Mouse (Mus musculus) thymus, adult 2 months (tissue): ENCODE measurements around the gene Sema5b. TPM values are rescaled to one million over a fixed set of nuclear protein-coding genes. Genes with fewer than 3 reads are reported as not detected.

ENCODE experiments used
- DNase-seq: peaks from one replicate; pipeline ENCODE4 v3.0.0; 2021
- H3K27ac ChIP-seq: fragments of 200-500 bp; 2 replicates; pipeline ENCODE4 v1.5.1; 2012; ENCODE audit warnings: low read length, control low read depth; ENCODE audit not compliant: control insufficient read depth, insufficient read depth
- H3K27me3 ChIP-seq: fragments of 200-500 bp; 2 replicates; pipeline ENCODE4 v1.6.1; 2012; ENCODE audit warnings: mild to moderate bottlenecking, low read length, moderate library complexity, mixed read lengths; ENCODE audit not compliant: control insufficient read depth, insufficient read depth
- H3K36me3 ChIP-seq: fragments of 200-500 bp; 2 replicates; pipeline ENCODE4 v1.6.1; 2012; ENCODE audit warnings: mild to moderate bottlenecking, low read length, moderate library complexity; ENCODE audit not compliant: control insufficient read depth, insufficient read depth
- H3K4me1 ChIP-seq: fragments of 200-500 bp; replicated peaks from 2 replicates; pipeline ENCODE4 v1.6.1; 2012; ENCODE audit warnings: low read length; ENCODE audit not compliant: control insufficient read depth, insufficient read depth
- H3K4me3 ChIP-seq: fragments of 200-500 bp; 2 replicates; pipeline ENCODE4 v1.5.1; 2012; ENCODE audit warnings: mild to moderate bottlenecking, low read length, control low read depth, moderate library complexity; ENCODE audit not compliant: control insufficient read depth, insufficient read depth
- CTCF ChIP-seq: fragments of 200-500 bp; IDR thresholded peaks from 2 replicates; pipeline ENCODE4 v1.5.1; 2012; ENCODE audit warnings: mild to moderate bottlenecking, control low read depth, low read length, moderate library complexity, borderline replicate concordance; ENCODE audit not compliant: control insufficient read depth, poor library complexity, insufficient read depth; ENCODE audit errors: extremely low read depth
- POLR2A ChIP-seq: fragments of 200-500 bp; IDR thresholded peaks from 2 replicates; pipeline ENCODE4 v1.6.1; 2012; ENCODE audit warnings: mild to moderate bottlenecking, low read length, control low read depth, moderate library complexity; ENCODE audit not compliant: control insufficient read depth, poor library complexity, insufficient read depth; ENCODE audit errors: extremely low read depth
- WGBS: fragments of 180-500 bp; shearing (Covaris S2); methylation state at CpG from one replicate; pipeline ENCODE4 v1.1.7; 2018; 5-methylcytosine and 5-hydroxymethylcytosine counted together
- polyA plus RNA-seq: library from polyadenylated mRNA; depleted of rRNA; stranded (reverse); fragments of >200 nt; gene quantifications from 2 replicates; pipeline ENCODE4 v1.2.3, GENCODE M21; 2012

The Sema5b gene
- polyA plus RNA-seq, 1 experiment: 0.54 TPM

DNA sequence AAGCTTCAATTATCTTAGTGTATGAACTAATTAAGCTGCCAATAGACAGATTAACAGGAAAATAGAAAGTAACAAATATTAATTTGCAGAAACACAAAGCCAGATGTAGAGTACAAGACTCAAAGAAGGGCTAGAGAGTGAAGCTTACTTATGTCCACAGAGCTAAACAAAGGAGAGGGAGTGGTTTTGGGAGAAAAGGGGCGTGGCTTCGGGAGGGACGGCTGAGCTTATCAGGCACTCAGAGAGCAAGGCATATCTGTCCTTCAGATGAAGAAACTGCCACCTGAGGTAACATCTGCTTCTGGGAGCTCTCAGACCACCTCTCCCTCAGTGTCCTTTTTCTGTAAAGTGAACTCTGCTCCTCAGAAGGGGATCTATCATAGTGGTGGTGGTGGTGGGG, 137.5 kb downstream of the Sema5b start:
- TF ChIP-seq POLR2A (no peak), CTCF (no peak)
- WGBS: 37% methylated on average over 3 of the region's 3 CpGs
- Histone ChIP-seq H3K4me1 (no peaks in the 10 kb centered on the region), H3K36me3 (no peaks in the 10 kb centered on the region), H3K27ac (no peak overlapping the region), H3K27me3 (no peaks in the 10 kb centered on the region), H3K4me3 (no peak overlapping the region)
- no peak for DNase-seq

DNA sequence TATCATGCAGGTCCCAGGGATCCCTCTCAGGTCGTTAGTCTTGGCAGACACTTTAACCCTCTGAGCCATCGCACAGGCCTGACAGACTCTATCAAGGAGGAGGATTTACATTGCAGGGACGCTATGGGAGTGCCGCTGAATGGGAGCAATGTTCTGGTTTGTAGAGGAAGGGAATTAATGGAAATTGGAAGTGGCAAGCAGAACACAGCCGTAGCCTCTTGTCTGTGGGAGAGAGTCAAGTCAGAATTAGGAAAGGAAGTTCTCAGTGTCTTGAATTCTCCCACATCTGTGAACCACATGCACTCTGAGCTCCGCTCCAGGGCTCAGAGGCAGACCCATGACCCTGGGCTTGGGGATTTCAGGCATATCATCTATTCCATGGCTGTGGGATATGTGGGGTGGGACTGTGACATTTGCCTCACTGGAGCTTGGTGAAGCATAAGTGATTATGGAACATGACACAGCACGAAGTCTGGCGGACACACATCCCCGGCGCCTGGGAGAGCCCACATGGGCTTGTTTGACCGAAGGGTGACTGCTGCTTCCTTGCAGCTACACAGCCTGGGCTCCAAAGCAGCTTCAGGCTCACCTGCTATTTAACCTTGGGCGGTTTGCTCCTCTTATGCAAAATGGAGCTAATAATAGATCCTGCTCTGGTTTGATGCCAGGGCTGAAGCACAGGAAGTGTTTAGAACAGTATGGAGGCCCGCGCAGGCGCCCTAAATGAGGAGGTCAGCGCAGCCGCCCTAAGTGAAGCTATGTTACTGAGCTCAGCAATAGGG, 140.6 kb downstream of the Sema5b start:
- 77% methylated on average over 17 of the region's 17 CpGs for whole genome bisulfite sequencing
- H3K4me3 ChIP-seq: no peak overlapping the region
- DNase-seq: no peak
- H3K36me3 ChIP-seq: no peaks in the 10 kb centered on the region
- H3K27me3 ChIP-seq: no peaks in the 10 kb centered on the region
- no peaks in the 10 kb centered on the region for H3K4me1 ChIP-seq
- TF ChIP-seq POLR2A (no peak), CTCF (no peak)
- H3K27ac ChIP-seq: no peak overlapping the region

DNA sequence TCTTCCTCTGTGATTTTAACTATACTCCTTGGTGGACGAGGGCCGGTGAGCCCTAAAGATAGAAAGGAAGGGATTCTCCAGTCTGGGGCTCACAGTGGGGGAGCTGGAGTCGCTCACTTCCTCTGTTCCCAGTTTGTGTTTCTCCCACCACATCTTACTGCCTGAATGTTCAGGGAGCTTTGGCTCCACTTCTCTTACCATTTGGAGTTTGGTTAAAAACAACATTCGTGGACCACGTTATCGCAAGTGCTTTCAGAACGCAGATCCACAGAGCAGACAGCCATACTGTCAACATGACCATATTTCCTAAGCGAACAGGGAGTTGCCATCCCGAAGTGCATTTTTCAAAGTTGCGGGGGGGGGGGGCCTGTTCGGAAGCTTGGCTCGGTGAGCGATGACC, 144.1 kb downstream of the Sema5b start:
- WGBS: 93% methylated on average over 13 of the region's 13 CpGs

DNA sequence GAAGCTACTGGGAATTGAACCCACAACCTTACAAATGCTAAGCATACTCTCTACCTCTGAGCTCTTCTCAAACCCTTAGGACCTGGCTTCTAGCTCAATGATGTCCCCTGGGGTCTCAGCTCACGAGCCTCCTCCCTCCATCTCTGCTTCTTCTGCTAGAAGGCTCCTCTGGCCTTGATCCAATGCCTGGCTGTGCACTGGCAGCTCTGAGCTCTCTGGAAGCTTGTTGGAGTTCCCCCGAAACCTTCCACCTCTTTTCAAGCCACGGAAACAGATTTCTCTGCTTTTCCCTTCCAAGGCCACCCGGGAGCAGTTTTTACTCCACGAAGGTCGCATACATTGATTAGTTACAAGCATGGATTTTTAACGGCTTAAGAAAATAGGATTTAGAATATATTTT, 145.5 kb downstream of the Sema5b start:
- H3K4me1 ChIP-seq: 0 out of 2 replicates have a peak, but pooled peaks cover 2% of the 10 kb centered on the region
- TF ChIP-seq POLR2A (no peak), CTCF (no peak)
- H3K4me3 ChIP-seq: no peak overlapping the region
- no peaks in the 10 kb centered on the region for H3K27me3 ChIP-seq
- H3K36me3 ChIP-seq: no peaks in the 10 kb centered on the region
- no peak overlapping the region for H3K27ac ChIP-seq
- DNase-seq: no peak
- WGBS: 91% methylated on average over 7 of the region's 7 CpGs

More for the DNA sequence above, 144.1 kb downstream of the Sema5b start:
- H3K4me1 ChIP-seq: 0 out of 2 replicates have a peak, but pooled peaks cover 2% of the 10 kb centered on the region
- no peak for TF ChIP-seq CTCF
- no peak for TF ChIP-seq POLR2A
- DNase-seq: no peak
- no peaks in the 10 kb centered on the region for H3K27me3 ChIP-seq
- H3K4me3 ChIP-seq: no peak overlapping the region
- no peaks in the 10 kb centered on the region for H3K36me3 ChIP-seq
- H3K27ac ChIP-seq: no peak overlapping the region

DNA sequence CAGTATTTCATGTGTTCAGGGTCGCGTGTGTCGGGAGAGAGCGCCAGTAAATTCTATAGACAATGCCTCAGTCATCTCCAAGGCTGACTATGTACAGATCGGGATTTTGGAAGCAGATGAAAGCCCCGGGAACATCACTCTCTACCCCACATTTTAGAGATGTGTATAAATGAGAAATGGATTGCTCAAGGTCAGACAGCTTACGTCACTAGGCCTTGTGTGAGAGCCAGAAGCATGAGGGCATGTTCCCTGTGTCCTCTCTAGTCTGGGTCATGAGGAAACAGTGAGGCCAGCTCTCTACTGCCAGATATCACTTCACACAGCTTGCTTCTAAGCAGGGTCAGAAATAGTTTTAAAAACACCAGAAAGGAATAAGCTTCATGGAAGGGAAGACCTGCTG, 150.7 kb downstream of the Sema5b start:
- no peaks in the 10 kb centered on the region for H3K36me3 ChIP-seq
- no peak for DNase-seq
- H3K4me3 ChIP-seq: no peak overlapping the region
- H3K27ac ChIP-seq: no peak overlapping the region
- 0 out of 2 replicates have a peak, but pooled peaks cover 2% of the 10 kb centered on the region for H3K4me1 ChIP-seq
- TF ChIP-seq CTCF (no peak), POLR2A (no peak)
- WGBS: 97% methylated on average over 7 of the region's 7 CpGs
- H3K27me3 ChIP-seq: no peaks in the 10 kb centered on the region

DNA sequence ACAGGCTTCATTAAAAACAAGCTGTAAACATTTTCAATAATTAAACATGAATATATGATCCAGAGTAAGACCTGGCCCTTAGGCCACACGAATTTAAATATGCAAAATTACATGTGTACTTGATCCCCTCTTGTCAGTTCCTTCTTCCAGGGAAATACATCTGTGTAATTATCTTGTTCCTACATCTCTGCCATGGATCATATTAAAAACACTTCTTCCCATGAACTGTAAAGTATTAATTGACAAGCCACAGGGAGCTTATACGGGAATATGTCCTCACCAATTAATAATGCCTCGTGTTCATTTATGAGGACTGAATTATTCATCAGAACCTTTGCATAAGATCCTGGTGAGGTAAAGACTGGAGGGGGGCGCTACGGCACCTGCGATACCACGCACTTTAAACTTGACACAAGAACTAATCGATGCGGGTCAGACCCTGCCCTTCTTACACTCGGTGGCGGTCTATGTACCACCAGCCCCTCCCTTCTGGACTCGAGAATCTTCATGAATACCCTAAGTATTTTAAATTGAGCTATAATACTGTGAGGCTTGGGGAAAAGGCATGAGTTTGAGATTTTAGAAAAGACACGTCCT, 153.4 kb downstream of the Sema5b start:
- Histone ChIP-seq H3K27me3 (no peaks in the 10 kb centered on the region), H3K4me1 (0 out of 2 replicates have a peak, but pooled peaks cover 2% of the 10 kb centered on the region), H3K27ac (no peak overlapping the region), H3K4me3 (no peak overlapping the region), H3K36me3 (peaks cover 6% of the 10 kb centered on the region)
- 96% methylated on average over 13 of the region's 13 CpGs for WGBS
- DNase-seq: no peak
- no peak for TF ChIP-seq CTCF
- TF ChIP-seq POLR2A: no peak
